Mouse (Mus musculus) myocyte (in vitro differentiated cells): ENCODE data around the gene Eml1. TPM values are rescaled to one million over a fixed set of nuclear protein-coding genes. Genes with fewer than 3 reads are reported as not detected.

Experiments
- H3K27me3 ChIP-seq: one replicate; pipeline ENCODE4 v1.6.1; 2011; ENCODE audit not compliant: control insufficient read depth, insufficient read depth, insufficient read length
- H3K36me3 ChIP-seq: one replicate; pipeline ENCODE4 v1.6.1; 2011; ENCODE audit not compliant: control insufficient read depth, insufficient read depth
- H3K4me2 ChIP-seq: one replicate; pipeline ENCODE4 v1.6.1; 2011; ENCODE audit warnings: low read depth, control low read depth
- H3K4me3 ChIP-seq: one replicate; pipeline ENCODE4 v1.5.1; 2011; ENCODE audit warnings: mild to moderate bottlenecking, control low read depth, moderate library complexity
- H3K79me2 ChIP-seq: one replicate; pipeline ENCODE4 v1.6.1; 2011; ENCODE audit not compliant: control insufficient read depth, insufficient read depth
- H3ac ChIP-seq: one replicate; pipeline ENCODE4 v1.6.1; 2011; ENCODE audit not compliant: control insufficient read depth, insufficient read length
- CEBPB ChIP-seq: IDR thresholded peaks from 2 replicates; pipeline ENCODE4 v1.6.1; 2011; ENCODE audit warnings: mild to moderate bottlenecking, moderate library complexity; ENCODE audit not compliant: poor library complexity, insufficient read depth, severe bottlenecking
- E2F4 ChIP-seq: IDR thresholded peaks from one replicate; pipeline ENCODE4 v1.6.1; 2011; ENCODE audit warnings: mild to moderate bottlenecking, control low read depth, moderate library complexity; ENCODE audit not compliant: insufficient read depth
- MAX ChIP-seq: IDR thresholded peaks from one replicate; pipeline ENCODE4 v1.6.1; 2011; ENCODE audit warnings: low read depth, mild to moderate bottlenecking, control low read depth
- MYOD1 ChIP-seq, 3 experiments: IDR thresholded peaks; one replicate each; pipeline ENCODE4 v1.6.1; 2011; ENCODE audit warnings: control low read depth in 2 of 3, low read depth in 2 of 3, mild to moderate bottlenecking in 2 of 3, moderate library complexity in 1 of 3; ENCODE audit not compliant: insufficient read length in 2 of 3, control insufficient read depth in 1 of 3
- MYOG ChIP-seq, 3 experiments: IDR thresholded peaks; one replicate each; pipeline ENCODE4 v1.6.1; 2011; ENCODE audit warnings: control low read depth in 2 of 3, low read depth in 2 of 3, mild to moderate bottlenecking in 2 of 3; ENCODE audit not compliant: insufficient read length in 2 of 3, control insufficient read depth in 1 of 3, insufficient read depth in 1 of 3
- POLR2A ChIP-seq: IDR thresholded peaks from one replicate; pipeline ENCODE4 v1.6.1; 2011; ENCODE audit warnings: low read depth, mild to moderate bottlenecking, control low read depth, moderate library complexity; ENCODE audit not compliant: insufficient read length
- POLR2AphosphoS2 ChIP-seq: IDR thresholded peaks from one replicate; pipeline ENCODE4 v1.6.1; 2011; ENCODE audit warnings: low read depth, control low read depth; ENCODE audit not compliant: insufficient read length
- REST ChIP-seq: IDR thresholded peaks from one replicate; pipeline ENCODE4 v1.6.1; 2011; ENCODE audit warnings: mild to moderate bottlenecking, control low read depth, moderate library complexity; ENCODE audit not compliant: insufficient read depth, insufficient read length
- SRF ChIP-seq: IDR thresholded peaks from one replicate; pipeline ENCODE4 v1.6.1; 2011; ENCODE audit warnings: low read depth; ENCODE audit not compliant: control insufficient read depth, insufficient read length
- TCF12 ChIP-seq: IDR thresholded peaks from one replicate; pipeline ENCODE4 v1.6.1; 2011; ENCODE audit warnings: mild to moderate bottlenecking, control low read depth; ENCODE audit not compliant: poor library complexity, insufficient read depth, severe bottlenecking
- TCF3 ChIP-seq: IDR thresholded peaks from one replicate; pipeline ENCODE4 v1.6.1; 2011; ENCODE audit warnings: low read depth, control low read depth; ENCODE audit not compliant: insufficient read length
- USF1 ChIP-seq: IDR thresholded peaks from one replicate; pipeline ENCODE4 v1.6.1; 2011; ENCODE audit warnings: low read depth, mild to moderate bottlenecking, control low read depth, moderate library complexity
- polyA plus RNA-seq: library from polyadenylated mRNA; unstranded; fragments of >200 nt; fragmentation: generic; extraction: Trizol; gene quantifications from one replicate; pipeline ENCODE4 v1.2.1, GENCODE M21; 2012; ENCODE audit warnings: missing spikeins

Gene Eml1
- polyA plus RNA-seq, 1 experiment: 33.4 TPM

DNA sequence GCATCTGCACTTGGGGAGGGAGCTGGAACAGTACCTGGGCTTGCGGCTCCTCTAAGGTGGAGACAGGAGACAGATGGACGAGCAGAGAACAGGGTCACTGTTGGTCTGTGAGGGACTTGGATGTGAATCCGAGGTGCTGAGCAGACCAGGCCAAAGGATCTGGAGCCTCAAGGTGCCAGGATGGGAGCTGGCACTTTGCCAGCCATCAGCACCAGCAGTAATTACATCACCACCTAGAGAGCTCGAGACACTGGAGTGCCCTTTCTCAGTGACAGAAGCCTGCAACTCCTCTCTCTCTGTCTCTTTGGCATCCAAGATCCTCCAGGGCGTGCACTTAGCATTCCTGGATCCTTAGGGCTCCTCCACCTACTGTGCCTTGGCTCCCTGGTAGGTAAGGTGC, 61.8 kb downstream of the Eml1 start:
- TF ChIP-seq SRF: no peak
- no peak for TF ChIP-seq POLR2AphosphoS2
- TF ChIP-seq REST: no peak
- no peak for TF ChIP-seq CEBPB
- no peak for TF ChIP-seq E2F4
- TF ChIP-seq TCF12: no peak
- TF ChIP-seq USF1: no peak
- no peak for TF ChIP-seq POLR2A
- no peak for TF ChIP-seq TCF3
- no peak for TF ChIP-seq MYOD1 (IDR thresholded peaks at IDR 0.05; ENCODE audit: control insufficient read depth in 1 of 3, insufficient read length in 2 of 3, low read depth in 2 of 3)
- TF ChIP-seq MAX: no peak
- no peak for TF ChIP-seq MYOG (IDR thresholded peaks at IDR 0.05; ENCODE audit: control insufficient read depth in 1 of 3, insufficient read depth in 1 of 3, insufficient read length in 2 of 3, low read depth in 2 of 3)
- Histone ChIP-seq H3K4me3 (no peak overlapping the region), H3ac (no peak overlapping the region), H3K79me2 (peaks cover 76% of the 10 kb centered on the region), H3K4me2 (no peak overlapping the region), H3K27me3 (no peaks in the 10 kb centered on the region), H3K36me3 (no peaks in the 10 kb centered on the region)

GRCm38 (mm10) chr12:108433030-108433429, 62.3 kb downstream of the Eml1 start:
- Histone ChIP-seq H3K4me3 (no peak overlapping the region), H3K79me2 (peaks cover 76% of the 10 kb centered on the region), H3K36me3 (no peaks in the 10 kb centered on the region), H3K4me2 (no peak overlapping the region), H3K27me3 (no peaks in the 10 kb centered on the region), H3ac (no peak overlapping the region)
- no peak for TF ChIP-seq SRF
- no peak for TF ChIP-seq E2F4
- no peak for TF ChIP-seq MYOG (IDR thresholded peaks at IDR 0.05; ENCODE audit: control insufficient read depth in 1 of 3, insufficient read depth in 1 of 3, insufficient read length in 2 of 3, low read depth in 2 of 3)
- no peak for TF ChIP-seq MYOD1 (IDR thresholded peaks at IDR 0.05; ENCODE audit: control insufficient read depth in 1 of 3, insufficient read length in 2 of 3, low read depth in 2 of 3)
- TF ChIP-seq TCF3: no peak
- no peak for TF ChIP-seq REST
- TF ChIP-seq POLR2AphosphoS2: no peak
- TF ChIP-seq USF1: no peak

- H3K4me3 ChIP-seq: no peak overlapping the region
- TF ChIP-seq USF1 (no peak), CEBPB (no peak), MYOG (IDR thresholded peaks at IDR 0.05; ENCODE audit: control insufficient read depth in 1 of 3, insufficient read depth in 1 of 3, insufficient read length in 2 of 3, low read depth in 2 of 3) (no peak), SRF (no peak), MYOD1 (IDR thresholded peaks at IDR 0.05; ENCODE audit: control insufficient read depth in 1 of 3, insufficient read length in 2 of 3, low read depth in 2 of 3) (no peak), POLR2A (no peak), TCF12 (no peak), POLR2AphosphoS2 (no peak), MAX (no peak), TCF3 (no peak), E2F4 (no peak), REST (no peak)
Observed at GRCm38 (mm10) chr12:108433498-108433897, 62.7 kb downstream of the Eml1 start.

DNA sequence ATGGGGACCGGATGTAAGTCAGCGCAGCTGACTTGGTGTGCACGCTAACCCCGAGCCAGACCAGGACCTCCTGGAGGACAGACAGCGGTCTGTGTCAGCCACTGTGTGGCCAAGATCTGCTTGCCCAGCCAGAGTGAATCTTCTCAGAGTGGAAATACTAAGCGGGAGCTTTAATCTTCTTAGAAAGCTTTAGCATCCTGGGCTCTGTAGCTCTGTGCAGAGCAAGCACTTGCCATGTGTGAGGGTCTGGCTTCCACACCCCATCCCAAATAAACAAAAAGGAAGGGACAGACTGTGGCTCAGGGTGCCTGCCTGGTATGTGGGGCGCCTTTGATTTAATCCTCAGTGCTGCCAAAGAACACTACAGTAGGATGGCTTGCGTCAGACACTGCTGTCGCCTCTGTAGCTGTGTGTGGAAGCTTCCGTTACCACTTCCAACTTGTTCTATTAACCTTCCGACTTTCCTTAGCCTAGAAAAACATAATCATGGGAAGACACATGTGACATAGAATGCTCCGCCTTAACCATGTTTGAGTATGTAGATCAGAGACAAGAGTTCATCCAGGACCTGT, 64.8 kb downstream of the Eml1 start:
- Histone ChIP-seq H3K4me3 (no peak overlapping the region), H3K36me3 (no peaks in the 10 kb centered on the region), H3K4me2 (peak overlapping the region; percentile 42), H3ac (no peak overlapping the region), H3K27me3 (no peaks in the 10 kb centered on the region), H3K79me2 (peaks cover 71% of the 10 kb centered on the region)
- no peak for TF ChIP-seq TCF3
- TF ChIP-seq TCF12: no peak
- no peak for TF ChIP-seq CEBPB
- TF ChIP-seq MAX: no peak
- TF ChIP-seq USF1: no peak
- no peak for TF ChIP-seq POLR2AphosphoS2

More at GRCm38 (mm10) chr12:108433498-108433897, 62.7 kb downstream of the Eml1 start:
- no peaks in the 10 kb centered on the region for H3K27me3 ChIP-seq
- no peaks in the 10 kb centered on the region for H3K36me3 ChIP-seq
- H3ac ChIP-seq: no peak overlapping the region
- peaks cover 76% of the 10 kb centered on the region for H3K79me2 ChIP-seq
- H3K4me2 ChIP-seq: no peak overlapping the region
